Mouse (Mus musculus): ENCODE measurements around the gene Gm3752.
"Not testable (repeated sequence)": the region's sequence is repeated elsewhere in the genome, so short reads cannot be mapped to it uniquely, and the experiment has no call there.

The Gm3752 gene

GRCm38 (mm10) chr14:7483662-7484061, at the start of gene Gm3752:
Gene Gm3752 (minus strand): TSS chr14:7483762.
- not testable (repeated sequence) for DNase-seq (ENCODE audit: extremely low read depth, insufficient read length, low spot score)

- DNase-seq (ENCODE audit: extremely low read depth, insufficient read length, low spot score), result not testable (repeated sequence)
Measured at GRCm38 (mm10) chr14:7488731-7489130, 5.2 kb upstream of the Gm3752 start.

- DNase-seq (ENCODE audit: extremely low read depth, insufficient read length, low spot score), result not testable (repeated sequence)
Measured at GRCm38 (mm10) chr14:7450817-7451216, 32.7 kb downstream of the Gm3752 start, which contains the start of gene Gm3755. Gene Gm3755 (minus strand): TSS chr14:7450917.

- DNase-seq (ENCODE audit: extremely low read depth, insufficient read length, low spot score), result not testable (repeated sequence)
Measured at GRCm38 (mm10) chr14:7422496-7422895, 61.1 kb downstream of the Gm3752 start.
